In the genomic region with DNA sequence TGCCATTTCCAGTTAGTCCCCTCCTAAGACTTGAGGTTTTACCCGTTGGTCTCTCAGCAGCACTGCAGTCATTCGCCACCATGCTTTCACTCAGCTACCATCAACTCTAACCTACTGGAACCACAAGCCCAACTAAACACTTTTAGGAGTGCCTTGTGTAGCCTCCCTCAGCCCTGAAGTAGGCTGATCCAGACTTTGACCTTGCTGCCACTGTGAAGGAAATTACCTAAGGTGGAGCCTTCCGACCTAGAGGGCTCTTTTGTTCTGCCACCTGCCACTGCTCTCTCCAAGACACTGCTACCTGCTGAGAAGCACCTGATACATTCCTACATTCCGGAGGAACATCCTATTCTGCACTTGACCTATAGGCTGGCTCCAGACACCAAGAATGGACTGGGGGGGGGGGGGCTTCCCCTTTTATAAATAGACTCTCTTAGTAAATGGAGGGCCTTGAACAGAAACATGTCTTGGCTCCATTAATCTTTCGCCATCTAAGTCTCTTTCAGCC, we compare ENCODE assay signal across 14 mouse cellular contexts.
"Had no signal": no experiment of that assay in that cellular context is flagged by ENCODE, and none has a peak within 500 bp of the region (broad histone marks: within the 10 kb centered on the region; RNA-seq: fewer than 3 reads in every experiment).

No protein-coding gene starts in this region.

- H3K4me3 ChIP-seq: midbrain, embryonic 10.5 days; midbrain, embryonic 12.5 days; neural tube, embryonic 12.5 days; stomach, embryonic 15.5 days had no signal

- H3K9ac ChIP-seq: lung, embryonic 14.5 days; midbrain, embryonic 12.5 days; neural tube, embryonic 12.5 days; stomach, embryonic 15.5 days had no signal

- DNase-seq: lung, adult 18-20 months; lung, embryonic 14.5 days; lung, postnatal 10 days; lung, postnatal 4 days; midbrain, embryonic 14.5 days; right cerebral cortex, postnatal 14 days; thymus, adult 2 months; thymus, postnatal 25 days; thymus, postnatal 4 days had no signal

- H3K27ac ChIP-seq: midbrain, embryonic 10.5 days; midbrain, embryonic 12.5 days; neural tube, embryonic 12.5 days; stomach, embryonic 15.5 days; stomach, postnatal 0 days had no signal

- H3K36me3 ChIP-seq: midbrain, embryonic 10.5 days; midbrain, embryonic 12.5 days; neural tube, embryonic 12.5 days; stomach, embryonic 15.5 days had no signal

- H3K9me3 ChIP-seq: midbrain, embryonic 10.5 days; midbrain, embryonic 12.5 days; neural tube, embryonic 12.5 days; stomach, embryonic 15.5 days had no signal

- H3K27me3 ChIP-seq: midbrain, embryonic 12.5 days; neural tube, embryonic 12.5 days; stomach, embryonic 15.5 days had no signal

- H3K4me1 ChIP-seq: midbrain, embryonic 10.5 days; midbrain, embryonic 12.5 days; neural tube, embryonic 12.5 days; stomach, embryonic 15.5 days had no signal
